Mouse (Mus musculus) adrenal gland, adult (tissue): Measurements from ENCODE around the gene Prickle2.

ENCODE experiments used
- DNase-seq, 2 experiments: peaks; one replicate each; pipeline ENCODE4 v3.0.0; 2022 to 2023; ENCODE audit warnings: low spot score in 1 of 2; ENCODE audit not compliant: inconsistent age in 2 of 2

Gene Prickle2

DNA sequence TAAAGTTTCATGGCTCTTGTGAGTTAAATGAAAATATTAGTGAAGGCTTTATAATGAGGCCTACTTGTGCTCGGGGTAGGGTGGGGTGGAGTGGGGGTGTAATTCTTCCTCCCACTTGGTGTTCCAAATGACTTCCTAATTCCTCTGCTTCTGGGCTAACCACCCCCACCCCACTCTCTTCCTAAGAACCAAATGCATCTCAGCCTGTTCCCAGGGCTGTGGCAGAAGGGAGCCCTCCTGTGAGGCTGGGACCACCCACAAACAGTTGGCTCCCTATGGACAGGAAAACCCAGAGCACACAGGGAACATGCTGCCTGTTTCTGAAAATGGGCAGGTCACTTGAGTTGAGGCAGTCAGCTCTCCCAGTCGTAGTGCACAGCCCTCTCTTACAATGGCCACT, 100.8 kb downstream of the Prickle2 start:
- no peak for DNase-seq

DNA sequence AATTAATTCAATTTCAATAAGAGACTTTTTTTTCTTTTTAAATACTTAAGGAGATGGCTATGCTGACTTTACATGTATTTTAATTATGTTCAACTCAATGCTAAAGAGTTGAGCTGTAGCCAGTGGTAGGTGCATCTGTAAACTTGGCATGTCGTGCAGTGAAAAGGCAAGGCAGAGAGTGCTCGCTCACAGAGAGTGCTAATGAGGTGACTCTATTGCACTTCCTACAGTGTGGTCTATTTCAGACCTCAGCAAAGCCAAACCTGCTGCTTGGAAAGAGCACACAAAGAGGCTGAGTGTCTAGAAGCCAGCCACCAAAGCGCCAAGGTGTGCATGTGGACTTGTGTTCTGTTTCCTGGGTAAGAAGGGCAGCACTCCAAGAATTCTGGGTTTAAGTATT, 109.6 kb downstream of the Prickle2 start:
- DNase-seq, result no peak

GRCm38 (mm10) chr6:92589381-92590065, 116.4 kb downstream of the Prickle2 start:
- no peak for DNase-seq

GRCm38 (mm10) chr6:92584026-92584425, 121.9 kb downstream of the Prickle2 start:
- peak; percentile 26 to 51 for DNase-seq

- DNase-seq, result peak; percentile 58 to 80
Measured at GRCm38 (mm10) chr6:92575227-92575626, 130.7 kb downstream of the Prickle2 start.

GRCm38 (mm10) chr6:92572139-92572538, 133.8 kb downstream of the Prickle2 start:
- DNase-seq, result no peak

DNA sequence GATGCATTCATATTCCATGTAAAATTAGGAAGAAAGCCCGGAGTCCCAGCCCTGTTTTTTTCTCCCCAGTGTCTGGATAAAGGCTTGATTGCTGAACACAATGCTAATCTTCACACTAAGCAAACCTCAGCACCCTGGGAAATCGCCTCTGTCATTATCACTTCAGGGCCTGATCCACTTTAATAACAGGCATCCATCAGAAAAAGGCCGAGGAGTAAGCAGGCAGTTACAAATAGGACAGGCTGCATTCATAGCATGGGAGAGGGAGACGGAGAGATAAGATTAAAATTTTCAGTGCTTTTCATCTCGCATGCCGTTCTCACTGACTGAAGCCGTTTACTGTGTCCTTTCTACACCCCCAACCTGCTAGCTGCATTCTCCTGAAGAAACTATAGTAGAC, 135.9 kb downstream of the Prickle2 start:
- no peak for DNase-seq

- no peak for DNase-seq
Measured at GRCm38 (mm10) chr6:92569283-92569682, 136.7 kb downstream of the Prickle2 start.

DNA sequence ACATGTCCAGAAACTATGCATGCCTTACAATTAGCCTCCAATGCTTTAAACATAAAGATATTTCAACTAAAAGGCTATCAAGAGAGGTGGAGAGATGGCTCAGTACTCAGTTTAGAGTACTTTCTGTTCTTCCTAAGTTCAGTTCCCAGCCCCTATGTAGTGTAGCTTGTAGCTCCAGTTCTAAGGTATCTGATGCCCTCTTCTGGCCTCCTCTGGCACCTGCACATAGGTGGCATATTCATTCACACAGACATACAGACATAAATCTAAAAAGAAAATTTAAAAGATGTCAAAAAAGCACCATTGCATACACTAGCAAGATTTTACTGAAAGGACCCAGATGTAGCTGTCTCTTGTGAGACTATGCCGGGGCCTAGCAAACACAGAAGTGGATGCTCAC, 146.7 kb downstream of the Prickle2 start:
- no peak for DNase-seq

DNA sequence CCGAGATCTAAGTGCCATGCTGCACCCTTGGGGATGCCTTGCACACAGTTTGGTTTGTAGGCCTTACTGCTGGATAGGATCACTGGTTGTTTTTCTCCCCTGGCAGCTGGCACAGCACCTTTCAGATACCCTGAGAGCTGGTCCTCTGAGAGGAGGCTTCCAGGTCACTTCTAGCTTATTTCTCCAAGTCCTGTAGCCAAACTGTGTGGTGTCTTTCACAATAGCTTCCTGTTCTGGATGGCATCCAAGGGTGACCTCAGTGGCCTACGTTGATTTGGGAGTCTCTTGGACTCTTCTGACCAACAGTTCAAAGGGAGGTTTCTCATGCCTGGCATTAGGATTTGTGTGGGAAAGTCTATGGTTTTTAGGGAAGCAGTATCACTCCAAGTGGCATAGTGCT, 150.3 kb downstream of the Prickle2 start:
- DNase-seq, result peak; percentile 38 to 81

- no peak for DNase-seq
Measured at GRCm38 (mm10) chr6:92553086-92553485, 152.9 kb downstream of the Prickle2 start.

DNA sequence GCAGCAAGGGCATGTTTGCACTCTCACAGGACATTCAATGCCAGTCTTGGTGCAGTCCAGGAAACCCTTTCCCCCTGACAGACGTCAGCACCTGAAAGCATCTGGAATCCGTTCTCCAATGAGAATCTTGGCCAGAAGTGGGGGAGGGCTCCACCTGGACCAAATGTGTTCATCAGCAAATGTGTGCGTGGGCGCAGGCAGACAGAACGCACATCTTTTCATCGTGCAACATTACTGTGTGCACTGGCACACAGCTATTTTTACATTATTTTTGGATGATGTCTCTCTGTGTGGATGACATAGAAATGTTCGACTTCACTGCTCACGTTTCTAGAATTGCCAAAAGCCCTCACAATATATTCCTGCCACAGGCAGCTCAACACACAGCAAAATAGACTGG, 156.7 kb downstream of the Prickle2 start:
- no peak for DNase-seq

DNA sequence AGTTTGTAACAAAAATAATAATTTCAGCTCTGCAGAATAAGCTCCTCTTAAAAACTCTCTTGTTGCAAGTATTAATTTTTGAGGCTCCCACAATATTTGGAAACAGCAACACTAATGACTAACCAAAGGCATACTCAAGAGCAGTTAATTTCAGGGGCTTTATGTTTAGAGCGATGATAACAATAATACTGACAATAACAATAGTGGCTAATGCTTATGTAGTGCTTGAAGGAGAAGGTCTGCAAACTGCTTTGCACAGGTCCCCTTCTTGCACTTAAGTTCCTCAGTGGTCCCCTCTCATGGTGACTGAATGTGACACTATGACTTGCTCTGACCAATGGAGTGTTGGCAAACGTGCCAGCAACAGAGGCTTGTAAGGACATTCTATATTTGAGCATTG, 160.8 kb downstream of the Prickle2 start:
- no peak for DNase-seq

- DNase-seq, result no peak
Measured at GRCm38 (mm10) chr6:92543825-92544224, 162.1 kb downstream of the Prickle2 start.

GRCm38 (mm10) chr6:92542402-92543101, 163.4 kb downstream of the Prickle2 start:
- peak; percentile 35 to 77 for DNase-seq

- DNase-seq, result peak; percentile 70 to 91
Measured at GRCm38 (mm10) chr6:92534226-92535031, 171.5 kb downstream of the Prickle2 start.

GRCm38 (mm10) chr6:92533306-92534063, 172.5 kb downstream of the Prickle2 start:
- no peak for DNase-seq

DNA sequence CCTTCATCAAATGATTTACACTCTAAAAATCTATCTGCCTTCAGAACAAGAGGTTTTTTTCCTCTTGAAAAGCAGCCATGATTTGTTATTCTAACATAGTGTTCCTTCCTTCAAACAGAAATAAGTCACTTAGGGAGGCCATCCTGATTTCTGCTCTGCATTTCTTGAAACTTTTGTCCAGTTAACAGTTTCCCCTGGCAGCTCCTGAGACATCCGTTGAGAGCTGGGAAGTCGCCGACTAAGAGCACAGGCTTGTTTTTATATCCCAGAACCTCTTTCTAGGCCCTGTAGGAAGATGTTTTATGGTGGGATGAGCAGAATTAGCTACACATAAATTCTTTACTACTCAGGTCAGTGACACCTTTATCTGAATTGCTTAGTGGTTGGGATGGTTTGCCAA, 173.1 kb downstream of the Prickle2 start:
- DNase-seq, result no peak

GRCm38 (mm10) chr6:92532331-92532730, 173.6 kb downstream of the Prickle2 start:
- DNase-seq, result no peak

DNA sequence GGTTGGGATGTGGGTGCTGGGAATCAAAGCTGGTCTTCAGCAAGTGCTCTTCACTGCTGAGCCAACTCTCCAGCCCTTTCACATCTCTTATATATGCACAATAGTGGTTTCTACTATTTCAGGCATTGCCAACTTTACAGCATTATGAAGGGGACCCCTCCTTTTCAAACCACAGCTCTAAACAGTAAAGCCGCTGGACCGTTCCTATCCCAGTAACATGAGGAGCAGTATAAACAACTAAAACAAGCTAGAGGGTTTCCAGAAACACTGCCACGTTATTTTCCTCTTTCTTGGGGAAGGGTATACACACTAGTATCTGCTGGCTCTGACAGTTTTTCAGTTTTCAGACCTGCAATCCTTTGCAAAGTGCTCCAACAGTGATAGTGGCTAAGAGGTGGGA, 179.7 kb downstream of the Prickle2 start:
- DNase-seq, result no peak

GRCm38 (mm10) chr6:92525646-92526045, 180.3 kb downstream of the Prickle2 start:
- DNase-seq, result no peak
